Mouse (Mus musculus): Measurements from ENCODE around the gene Acsl1. TPM values are rescaled to one million over a fixed set of nuclear protein-coding genes. Genes with fewer than 3 reads are reported as not detected.
A peak's percentile ranks its signal among the peaks of the same experiment; 100 is the strongest.

Acsl1 gene
- polyA plus RNA-seq, 1 experiment from 2014 or later, result 12.2 TPM

DNA sequence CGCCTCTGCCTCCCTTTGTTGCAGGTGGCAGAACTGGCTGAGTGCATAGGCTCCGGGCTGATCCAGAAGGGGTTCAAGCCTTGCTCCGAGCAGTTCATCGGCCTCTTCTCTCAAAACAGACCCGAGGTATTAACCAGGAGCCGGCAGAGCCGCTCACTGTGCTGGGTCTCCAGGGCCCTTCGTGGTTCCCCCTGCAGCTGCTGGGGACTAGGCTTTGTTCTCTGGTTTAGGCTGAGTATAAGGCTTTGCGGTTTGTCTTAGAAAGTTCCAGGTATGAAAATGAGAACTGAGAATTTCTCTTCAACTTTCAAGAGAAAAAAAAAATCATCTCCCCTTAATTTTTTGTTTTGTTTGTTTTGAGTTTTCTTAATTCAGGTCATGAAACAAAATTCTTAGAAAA lies 40.5 kb downstream of the Acsl1 start:
- 66% methylated on average over 9 of the region's 9 CpGs for WGBS
- no peak overlapping the region for H3K27ac ChIP-seq
- no peaks in the 10 kb centered on the region for H3K27me3 ChIP-seq
- H3K4me2 ChIP-seq, result no peak overlapping the region
- peaks cover 10% of the 10 kb centered on the region; the same call in 1 of the 2 replicates for H3K4me1 ChIP-seq
- ATAC-seq (ENCODE audit: insufficient number of reproducible peaks, insufficient read depth, low FRiP score, low TSS enrichment, low read depth), result no peak
- H3K9ac ChIP-seq, result no peak overlapping the region
- peaks cover 9% of the 10 kb centered on the region; the same call in 1 of the 2 replicates for H3K36me3 ChIP-seq
- H3K4me3 ChIP-seq, result no peak overlapping the region
- H3K9me3 ChIP-seq, result no peaks in the 10 kb centered on the region

DNA sequence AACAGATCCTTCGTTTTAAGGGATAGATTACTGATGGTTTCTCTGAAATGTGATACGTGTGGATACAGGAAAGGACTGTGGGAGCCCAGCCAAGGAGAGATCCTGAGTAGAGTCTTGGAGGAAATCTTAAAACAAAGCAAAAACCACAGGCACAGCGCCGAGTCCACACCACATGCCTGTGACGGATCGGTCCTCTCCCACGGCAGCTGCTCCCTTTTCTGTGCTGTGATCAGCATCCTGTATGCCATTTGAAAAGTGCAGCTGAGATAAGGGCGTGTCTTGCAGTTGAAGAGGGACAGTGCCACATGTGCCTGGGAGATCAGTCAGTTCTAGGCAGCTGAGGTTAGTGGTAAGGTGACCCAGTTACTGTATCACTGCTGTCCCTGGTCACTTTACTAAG lies 41.7 kb downstream of the Acsl1 start:
- peaks cover 10% of the 10 kb centered on the region; the same call in 1 of the 2 replicates for H3K4me1 ChIP-seq
- peaks cover 9% of the 10 kb centered on the region; the same call in 1 of the 2 replicates for H3K36me3 ChIP-seq
- WGBS, result 34% methylated on average over 8 of the region's 8 CpGs
- 0 out of 2 replicates have a peak, but pooled peaks have one; percentile 26 for ATAC-seq (ENCODE audit: insufficient number of reproducible peaks, insufficient read depth, low FRiP score, low TSS enrichment, low read depth)
- H3K9ac ChIP-seq, result no peak overlapping the region
- H3K9me3 ChIP-seq, result no peaks in the 10 kb centered on the region
- no peak overlapping the region for H3K4me3 ChIP-seq
- H3K27me3 ChIP-seq, result no peaks in the 10 kb centered on the region
- H3K27ac ChIP-seq, result no peak overlapping the region
- no peak overlapping the region for H3K4me2 ChIP-seq

DNA sequence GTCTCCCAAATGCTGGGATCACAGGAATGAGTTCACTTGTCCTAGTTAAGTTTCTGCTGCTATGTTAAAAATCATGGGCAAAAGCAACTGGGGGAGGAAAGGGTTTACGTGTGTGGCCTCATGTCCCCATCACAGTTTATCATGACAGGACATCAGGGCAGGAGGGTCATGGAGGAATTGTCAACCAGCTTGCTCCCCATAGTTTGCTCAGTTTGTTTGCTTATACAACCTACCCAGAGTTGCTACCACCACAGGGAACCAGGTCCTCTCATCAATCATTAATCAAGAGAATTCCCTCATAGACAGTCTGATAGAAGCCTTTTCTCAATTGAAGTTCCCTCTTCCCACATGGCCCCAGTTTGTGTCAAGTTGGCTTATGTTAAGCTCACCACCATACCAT lies 43.2 kb downstream of the Acsl1 start:
- H3K4me1 ChIP-seq, result peaks cover 10% of the 10 kb centered on the region; the same call in 1 of the 2 replicates
- no peak overlapping the region for H3K27ac ChIP-seq
- no peak overlapping the region for H3K9ac ChIP-seq
- no peaks in the 10 kb centered on the region for H3K27me3 ChIP-seq
- H3K9me3 ChIP-seq, result no peaks in the 10 kb centered on the region
- H3K4me2 ChIP-seq, result no peak overlapping the region
- no peak for ATAC-seq (ENCODE audit: insufficient number of reproducible peaks, insufficient read depth, low FRiP score, low TSS enrichment, low read depth)
- H3K36me3 ChIP-seq, result peaks cover 9% of the 10 kb centered on the region; the same call in 1 of the 2 replicates
- 85% methylated on average over 1 of the region's 1 CpGs for WGBS
- no peak overlapping the region for H3K4me3 ChIP-seq

DNA sequence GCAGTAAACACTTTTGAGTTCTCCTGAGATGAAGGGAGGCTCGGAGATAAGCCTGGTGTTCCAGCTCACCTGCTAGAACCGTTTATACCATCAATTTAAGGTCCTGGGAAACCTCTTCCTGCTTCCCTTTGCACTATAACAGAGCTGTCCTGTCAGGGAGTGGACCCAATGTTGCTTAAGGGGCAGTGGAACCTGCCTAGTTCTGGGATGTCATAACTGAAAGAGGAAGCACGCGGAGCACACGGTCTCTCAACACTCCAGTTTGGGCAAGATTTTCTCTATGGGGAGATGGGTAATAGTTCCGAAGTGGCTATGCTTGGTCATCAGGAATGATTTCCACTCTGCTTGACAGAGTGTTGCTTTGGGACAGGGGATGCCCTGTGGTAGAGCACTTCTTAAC lies 49.8 kb downstream of the Acsl1 start:
- H3K27me3 ChIP-seq, result no peaks in the 10 kb centered on the region
- no peaks in the 10 kb centered on the region for H3K9me3 ChIP-seq
- peaks cover 7% of the 10 kb centered on the region; the same call in 1 of the 2 replicates for H3K36me3 ChIP-seq
- H3K27ac ChIP-seq, result no peak overlapping the region
- 91% methylated on average over 6 of the region's 6 CpGs for WGBS
- H3K9ac ChIP-seq, result no peak overlapping the region
- peaks cover 5% of the 10 kb centered on the region for H3K4me1 ChIP-seq
- no peak overlapping the region for H3K4me3 ChIP-seq
- ATAC-seq (ENCODE audit: insufficient number of reproducible peaks, insufficient read depth, low FRiP score, low TSS enrichment, low read depth), result no peak
- H3K4me2 ChIP-seq, result no peak overlapping the region

DNA sequence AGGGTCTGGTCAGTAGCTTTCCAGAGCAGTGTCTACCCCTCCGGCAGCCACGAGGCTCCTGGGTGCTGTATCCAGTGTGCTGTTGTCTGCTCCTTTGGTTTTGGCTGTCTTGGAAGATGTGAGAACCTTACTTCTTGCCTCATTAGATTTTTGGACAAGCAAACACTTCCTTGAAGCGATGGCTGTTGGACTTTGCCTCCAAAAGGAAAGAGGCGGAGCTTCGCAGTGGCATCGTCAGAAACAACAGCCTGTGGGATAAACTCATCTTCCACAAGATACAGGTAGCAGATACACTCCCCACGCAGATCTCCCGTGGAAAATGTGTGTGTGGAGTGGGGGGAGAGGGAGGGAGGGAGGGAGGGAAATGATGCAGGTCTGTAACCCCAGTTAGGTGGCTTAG lies 55.3 kb downstream of the Acsl1 start:
- no peaks in the 10 kb centered on the region for H3K9me3 ChIP-seq
- no peaks in the 10 kb centered on the region for H3K27me3 ChIP-seq
- 84% methylated on average over 8 of the region's 8 CpGs for WGBS
- H3K4me2 ChIP-seq, result no peak overlapping the region
- no peak for ATAC-seq (ENCODE audit: insufficient number of reproducible peaks, insufficient read depth, low FRiP score, low TSS enrichment, low read depth)
- no peak overlapping the region for H3K9ac ChIP-seq
- no peak overlapping the region for H3K4me3 ChIP-seq
- H3K4me1 ChIP-seq, result peaks cover 12% of the 10 kb centered on the region
- H3K36me3 ChIP-seq, result peaks cover 3% of the 10 kb centered on the region; the same call in 1 of the 2 replicates
- H3K27ac ChIP-seq, result no peak overlapping the region

DNA sequence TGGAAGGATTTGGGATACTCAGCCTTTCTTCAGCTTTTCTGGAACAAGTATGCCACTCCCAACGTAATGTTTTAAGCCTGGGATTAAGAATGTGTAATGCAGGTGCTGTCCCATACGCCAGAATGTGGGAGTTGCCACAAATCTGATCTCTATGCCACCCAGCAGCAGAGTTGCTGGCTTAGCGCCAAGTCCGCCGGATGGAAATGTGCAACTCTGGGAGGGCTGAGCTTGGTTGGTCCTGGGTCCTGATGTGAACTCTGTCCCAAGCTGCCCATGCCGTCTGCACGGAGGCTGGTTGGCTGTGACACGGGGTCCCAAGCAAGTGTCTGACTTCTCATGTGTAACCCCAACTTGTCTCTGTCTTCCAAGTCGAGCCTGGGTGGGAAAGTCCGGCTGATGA lies 56.0 kb downstream of the Acsl1 start:
- Histone ChIP-seq H3K36me3 (no peaks in the 10 kb centered on the region), H3K9me3 (no peaks in the 10 kb centered on the region), H3K4me2 (no peak overlapping the region), H3K27me3 (no peaks in the 10 kb centered on the region), H3K4me3 (no peak overlapping the region), H3K9ac (no peak overlapping the region), H3K27ac (no peak overlapping the region), H3K4me1 (peaks cover 12% of the 10 kb centered on the region)
- WGBS, result 62% methylated on average over 10 of the region's 10 CpGs
- ATAC-seq (ENCODE audit: insufficient number of reproducible peaks, insufficient read depth, low FRiP score, low TSS enrichment, low read depth), result no peak

DNA sequence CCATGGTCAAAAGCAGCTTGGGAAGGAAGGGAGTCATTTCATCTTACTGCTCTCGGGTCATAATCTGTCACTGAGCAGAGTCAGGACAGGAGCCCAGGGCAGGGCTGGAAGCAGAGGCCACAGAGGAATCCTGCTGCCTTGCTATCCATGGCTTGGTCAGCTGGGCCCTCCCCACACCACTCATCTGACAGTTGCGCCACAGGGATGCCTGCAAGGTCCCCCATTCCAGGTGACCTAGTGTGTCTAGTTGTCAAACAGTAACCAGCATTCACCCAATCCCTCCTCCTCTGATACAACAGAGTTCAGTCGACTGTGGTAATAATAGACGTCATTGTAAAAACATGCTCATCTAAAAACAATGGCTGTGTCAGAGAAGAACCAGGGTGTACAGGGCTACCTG lies 58.7 kb downstream of the Acsl1 start:
- Histone ChIP-seq H3K9me3 (no peaks in the 10 kb centered on the region), H3K9ac (no peak overlapping the region), H3K27ac (no peak overlapping the region), H3K36me3 (peaks cover 3% of the 10 kb centered on the region; the same call in 1 of the 2 replicates), H3K4me3 (no peak overlapping the region), H3K27me3 (no peaks in the 10 kb centered on the region), H3K4me1 (peaks cover 12% of the 10 kb centered on the region), H3K4me2 (no peak overlapping the region)
- ATAC-seq (ENCODE audit: insufficient number of reproducible peaks, insufficient read depth, low FRiP score, low TSS enrichment, low read depth), result no peak
- WGBS, result 68% methylated on average over 4 of the region's 4 CpGs

DNA sequence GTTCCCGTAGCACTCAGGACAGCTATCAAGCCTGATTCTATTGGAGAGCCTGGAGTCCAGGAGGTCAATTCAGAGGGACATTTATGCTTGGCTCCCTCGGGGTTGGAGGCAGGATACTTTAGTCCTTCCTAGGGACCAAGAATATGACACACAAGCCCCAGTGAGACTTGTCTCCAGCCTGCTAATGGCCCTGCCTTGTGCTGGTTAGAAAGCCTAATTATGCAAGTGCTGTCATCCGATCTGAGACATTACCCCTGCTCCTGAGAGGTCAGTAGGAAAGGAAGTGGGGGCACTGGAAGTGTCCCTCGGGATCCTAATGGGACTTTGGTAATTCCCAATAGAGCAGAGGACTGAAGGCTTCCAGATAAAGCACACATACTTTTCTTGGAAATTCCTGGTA lies 59.7 kb downstream of the Acsl1 start:
- WGBS, result 15% methylated on average over 4 of the region's 4 CpGs
- Histone ChIP-seq H3K4me2 (no peak overlapping the region), H3K9ac (no peak overlapping the region), H3K4me1 (peaks cover 7% of the 10 kb centered on the region), H3K36me3 (peaks cover 6% of the 10 kb centered on the region; the same call in 1 of the 2 replicates), H3K27ac (no peak overlapping the region), H3K4me3 (no peak overlapping the region), H3K27me3 (no peaks in the 10 kb centered on the region), H3K9me3 (no peaks in the 10 kb centered on the region)
- ATAC-seq (ENCODE audit: insufficient number of reproducible peaks, insufficient read depth, low FRiP score, low TSS enrichment, low read depth), result no peak

DNA sequence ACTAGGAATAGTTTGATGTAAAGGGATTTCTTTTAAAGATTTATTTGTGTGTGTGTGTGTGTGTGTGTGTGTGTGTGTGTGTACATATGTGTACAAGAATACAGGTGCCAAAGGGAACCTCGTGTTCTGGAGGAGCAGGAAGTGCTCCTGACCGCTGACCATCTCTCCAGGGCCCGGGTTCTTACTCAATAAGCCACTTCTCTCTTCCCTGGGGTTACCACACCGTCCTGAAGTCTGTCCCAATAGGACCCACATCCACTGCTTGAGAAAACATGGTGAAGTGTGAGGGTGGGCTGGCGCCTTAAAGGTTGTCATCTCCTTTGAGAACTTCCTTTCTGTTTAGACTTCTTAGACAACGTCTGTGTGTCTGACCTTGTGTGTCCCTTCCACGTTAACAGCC lies 63.1 kb downstream of the Acsl1 start:
- H3K36me3 ChIP-seq, result peaks cover 6% of the 10 kb centered on the region; the same call in 1 of the 2 replicates

DNA sequence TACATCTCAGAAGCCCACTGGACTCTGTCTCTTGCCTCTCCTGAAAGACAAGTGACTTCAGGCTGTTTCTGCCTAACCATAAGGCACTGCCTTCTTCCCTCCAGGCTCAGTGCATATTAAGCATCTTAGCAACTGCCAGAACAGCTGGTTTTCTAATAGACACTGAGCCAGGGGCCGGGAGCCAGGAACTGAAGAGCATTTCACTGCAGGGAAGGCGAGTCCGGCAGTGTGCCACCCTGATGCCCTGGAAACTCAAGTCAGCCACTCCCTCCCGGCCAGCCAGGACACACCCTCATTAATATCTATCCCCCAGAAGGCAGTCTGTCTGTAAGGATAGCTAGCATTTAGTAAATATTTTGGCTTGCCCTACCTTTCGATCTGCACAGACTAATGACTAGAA lies 68.9 kb downstream of the Acsl1 start:
- 54% methylated on average over 5 of the region's 5 CpGs for WGBS
- Histone ChIP-seq H3K4me3 (no peak overlapping the region), H3K9me3 (no peaks in the 10 kb centered on the region), H3K36me3 (peaks cover 2% of the 10 kb centered on the region; the same call in 1 of the 2 replicates), H3K27me3 (no peaks in the 10 kb centered on the region), H3K4me2 (no peak overlapping the region), H3K27ac (no peak overlapping the region; the same call in 1 of the 2 replicates), H3K9ac (no peak overlapping the region), H3K4me1 (peaks cover 19% of the 10 kb centered on the region)
- ATAC-seq (ENCODE audit: insufficient number of reproducible peaks, insufficient read depth, low FRiP score, low TSS enrichment, low read depth), result no peak

More for the DNA sequence above, 63.1 kb downstream of the Acsl1 start:
- Histone ChIP-seq H3K4me3 (no peak overlapping the region), H3K4me2 (no peak overlapping the region), H3K9ac (no peak overlapping the region), H3K9me3 (no peaks in the 10 kb centered on the region), H3K27me3 (no peaks in the 10 kb centered on the region), H3K27ac (no peak overlapping the region), H3K4me1 (no peaks in the 10 kb centered on the region; the same call in 1 of the 2 replicates)
- ATAC-seq (ENCODE audit: insufficient number of reproducible peaks, insufficient read depth, low FRiP score, low TSS enrichment, low read depth), result no peak
- WGBS, result 87% methylated on average over 7 of the region's 7 CpGs

DNA sequence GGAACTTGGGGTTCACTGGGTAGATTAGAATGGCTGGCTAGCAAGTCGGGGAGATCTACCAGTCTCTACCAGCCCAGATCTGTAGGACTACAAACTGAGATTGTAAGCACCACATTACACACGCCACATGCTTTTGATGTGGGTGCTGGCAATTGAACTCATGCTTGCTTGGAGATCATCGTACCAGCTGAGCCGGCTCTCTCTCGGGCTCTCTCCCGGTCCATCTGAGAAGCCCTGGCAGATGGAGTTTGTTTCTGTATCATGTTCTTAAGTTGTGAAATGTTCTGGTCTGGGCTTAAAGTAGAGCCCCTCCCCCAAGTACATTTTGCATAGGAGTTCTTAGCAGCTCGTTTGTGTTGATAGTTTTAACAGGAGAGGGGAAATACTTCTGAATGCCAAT lies 72.4 kb downstream of the Acsl1 start:
- no peak for ATAC-seq (ENCODE audit: insufficient number of reproducible peaks, insufficient read depth, low FRiP score, low TSS enrichment, low read depth)
- Histone ChIP-seq H3K27ac (no peak overlapping the region), H3K27me3 (no peaks in the 10 kb centered on the region), H3K4me1 (peaks cover 27% of the 10 kb centered on the region), H3K4me2 (no peak overlapping the region), H3K4me3 (no peak overlapping the region), H3K9me3 (no peaks in the 10 kb centered on the region), H3K36me3 (no peaks in the 10 kb centered on the region), H3K9ac (no peak overlapping the region)
- WGBS, result 48% methylated on average over 7 of the region's 7 CpGs

DNA sequence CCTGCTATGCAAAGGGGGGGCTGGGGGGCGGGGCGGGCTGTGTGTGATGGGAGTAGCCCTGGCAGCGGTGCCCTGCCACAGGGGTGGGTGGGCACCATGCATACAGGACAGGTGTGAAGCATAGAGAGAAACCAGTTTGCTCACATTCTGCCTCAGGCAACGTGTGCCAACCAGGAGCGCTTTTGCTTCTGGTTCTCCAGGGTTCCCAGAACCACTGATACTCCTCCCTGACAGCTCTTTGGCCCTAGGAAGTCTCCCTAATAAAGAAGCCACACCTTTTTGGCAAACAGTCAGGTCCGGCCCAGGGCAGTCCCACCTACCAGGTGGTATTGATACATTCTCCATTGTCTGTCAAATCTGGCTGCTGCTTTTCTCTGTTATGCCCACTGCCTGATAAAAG lies 72.8 kb downstream of the Acsl1 start:
- Histone ChIP-seq H3K27me3 (no peaks in the 10 kb centered on the region), H3K4me1 (peaks cover 27% of the 10 kb centered on the region), H3K27ac (no peak overlapping the region), H3K9ac (no peak overlapping the region), H3K4me3 (no peak overlapping the region), H3K9me3 (no peaks in the 10 kb centered on the region), H3K4me2 (no peak overlapping the region), H3K36me3 (no peaks in the 10 kb centered on the region)
- ATAC-seq (ENCODE audit: insufficient number of reproducible peaks, insufficient read depth, low FRiP score, low TSS enrichment, low read depth), result no peak
- 73% methylated on average over 6 of the region's 6 CpGs for WGBS
